Mouse (Mus musculus) intestine, embryonic 15.5 days (tissue): ENCODE measurements around the gene Tab2. TPM values are rescaled to one million over a fixed set of nuclear protein-coding genes. Genes with fewer than 3 reads are reported as not detected.

Source experiments
- ATAC-seq: fragments of 200-750 bp; cut with Nextera tagmentation; 2 replicates; pipeline ENCODE4 v1.8.0; 2017; ENCODE audit warnings: moderate TSS enrichment, moderate library complexity
- H3K27ac ChIP-seq: fragments of 300-500 bp; sonication (generic); 2 replicates; pipeline ENCODE4 v1.5.1; 2015; ENCODE audit warnings: mild to moderate bottlenecking, inconsistent platforms
- H3K27me3 ChIP-seq: fragments of 300-500 bp; sonication (generic); replicated peaks from 2 replicates; pipeline ENCODE4 v1.6.1; 2015; ENCODE audit warnings: inconsistent platforms
- H3K36me3 ChIP-seq: fragments of 300-500 bp; sonication (generic); 2 replicates; pipeline ENCODE4 v1.6.1; 2015; ENCODE audit warnings: inconsistent platforms
- H3K4me1 ChIP-seq: fragments of 300-500 bp; sonication (generic); replicated peaks from 2 replicates; pipeline ENCODE4 v1.6.1; 2015; ENCODE audit warnings: inconsistent platforms
- H3K4me2 ChIP-seq: fragments of 300-500 bp; sonication (generic); replicated peaks from 2 replicates; pipeline ENCODE4 v1.6.1; 2015; ENCODE audit warnings: mild to moderate bottlenecking, inconsistent platforms
- H3K4me3 ChIP-seq: fragments of 300-500 bp; sonication (generic); replicated peaks from 2 replicates; pipeline ENCODE4 v1.5.1; 2015; ENCODE audit warnings: inconsistent platforms
- H3K9ac ChIP-seq: fragments of 300-500 bp; sonication (generic); 2 replicates; pipeline ENCODE4 v1.6.1; 2015; ENCODE audit warnings: inconsistent platforms
- H3K9me3 ChIP-seq: fragments of 300-500 bp; sonication (generic); 2 replicates; pipeline ENCODE4 v1.6.1; 2016; ENCODE audit warnings: inconsistent platforms
- WGBS: fragments of 180-500 bp; shearing (Covaris S2); methylation state at CpG from one replicate; pipeline ENCODE4 v1.1.7; 2015; 5-methylcytosine and 5-hydroxymethylcytosine counted together
- polyA plus RNA-seq: library from polyadenylated mRNA; unstranded; fragments of >200 nt; fragmentation: Nextera tagmentation; extraction: Ambion mirVana; gene quantifications from 2 replicates; pipeline ENCODE4 v1.2.1, GENCODE M21; 2015

Tab2 gene
- polyA plus RNA-seq, 1 experiment from 2014 or later, result 17.0 TPM

DNA sequence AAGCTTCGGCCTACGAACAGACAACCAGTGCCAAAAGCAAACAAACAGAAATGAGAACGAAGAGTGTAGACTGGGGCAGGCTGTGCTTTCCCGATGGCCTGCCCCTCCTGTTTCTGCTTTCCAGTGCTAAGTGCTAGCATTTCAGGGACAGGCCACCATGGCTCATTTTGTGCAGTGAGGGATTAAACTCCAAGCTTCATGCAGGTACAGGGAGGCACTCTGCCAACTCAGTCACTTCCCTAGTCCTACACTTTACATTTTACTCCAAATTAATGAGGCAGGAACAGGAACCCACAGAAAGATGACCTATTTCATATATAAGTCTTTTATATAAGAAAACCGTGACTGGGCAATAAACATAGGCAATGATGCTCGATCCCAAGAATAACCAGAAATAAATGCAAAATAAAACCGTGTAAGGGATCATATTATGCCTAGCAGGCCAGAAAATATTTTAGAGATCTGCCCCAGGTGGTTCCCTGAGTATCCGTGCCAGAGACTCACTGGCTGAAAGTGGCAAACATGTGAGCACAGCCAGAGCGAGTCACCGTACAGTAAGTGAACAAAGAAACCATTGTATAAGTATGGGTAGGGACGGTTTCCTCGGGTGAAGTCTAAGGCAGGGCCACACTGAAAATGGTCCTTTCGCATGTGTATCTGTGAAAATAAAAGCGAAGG is 94.6 kb downstream of the Tab2 start:
- WGBS, result 75% methylated on average over 14 of the region's 14 CpGs
- peak; percentile 66 for ATAC-seq

DNA sequence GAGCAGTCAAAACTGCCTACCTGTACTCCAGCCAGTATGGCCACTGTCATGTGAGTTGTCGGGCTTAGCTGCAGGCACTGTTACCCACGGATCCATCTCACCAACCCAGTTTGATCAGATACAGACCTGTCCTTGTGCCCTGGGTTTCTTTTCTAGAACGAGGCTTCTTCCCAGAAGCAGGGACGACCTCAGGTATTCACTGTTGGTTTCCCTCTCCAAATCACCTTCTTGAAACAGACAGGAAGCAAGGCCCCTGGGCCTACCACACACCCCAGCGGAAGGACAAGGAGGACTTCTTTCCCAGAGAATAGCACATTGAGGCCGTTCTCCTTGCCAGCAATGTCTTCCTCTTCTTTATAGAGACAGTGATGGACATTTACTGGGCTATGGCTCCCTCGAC is 95.5 kb downstream of the Tab2 start:
- Histone ChIP-seq H3K27me3 (no peaks in the 10 kb centered on the region), H3K4me1 (no peaks in the 10 kb centered on the region), H3K4me2 (no peak overlapping the region), H3K27ac (no peak overlapping the region), H3K4me3 (no peak overlapping the region), H3K9me3 (no peaks in the 10 kb centered on the region), H3K36me3 (no peaks in the 10 kb centered on the region), H3K9ac (no peak overlapping the region)
- WGBS, result 88% methylated on average over 7 of the region's 7 CpGs
- ATAC-seq, result no peak

More for the DNA sequence above, 94.6 kb downstream of the Tab2 start:
- H3K27ac ChIP-seq, result no peak overlapping the region
- no peaks in the 10 kb centered on the region for H3K36me3 ChIP-seq
- H3K9ac ChIP-seq, result no peak overlapping the region
- no peak overlapping the region for H3K4me3 ChIP-seq
- no peaks in the 10 kb centered on the region for H3K27me3 ChIP-seq
- 0 out of 2 replicates have a peak overlapping the region, but pooled peaks have one; percentile 3 for H3K4me2 ChIP-seq
- H3K9me3 ChIP-seq, result no peaks in the 10 kb centered on the region
- no peaks in the 10 kb centered on the region for H3K4me1 ChIP-seq

Other genes starting within 250 kb of the Tab2 start
- gene Katna1, start 230.2 kb downstream of the Tab2 start, polyA plus RNA-seq, result 52.6 and 57.9 TPM in 2 replicates
- 75.4 and 78.2 TPM in 2 replicates for gene Ginm1, start 163.4 kb downstream of the Tab2 start, polyA plus RNA-seq
- gene Ppil4, start 163.3 kb downstream of the Tab2 start, polyA plus RNA-seq, result 30.7 and 33.9 TPM in 2 replicates
- gene Zc3h12d, start 123.8 kb downstream of the Tab2 start, polyA plus RNA-seq, result 0.49 and 0.53 TPM in 2 replicates